Mouse (Mus musculus) kidney, adult 8-10 months (tissue): ENCODE data around the gene Ppp1r3e.

Experiments
- DNase-seq, 2 experiments: peaks; one replicate each; pipeline ENCODE4 v3.0.0; 2022

Ppp1r3e gene

GRCm38 (mm10) chr14:54876539-54877047 lies 757 bp downstream of the Ppp1r3e start:
- DNase-seq, result peak; percentile 89 to 91

- DNase-seq, result peak in 1 of 2 experiments; percentile 28
Measured at GRCm38 (mm10) chr14:54875844-54876538, 1.4 kb downstream of the Ppp1r3e start.

DNA sequence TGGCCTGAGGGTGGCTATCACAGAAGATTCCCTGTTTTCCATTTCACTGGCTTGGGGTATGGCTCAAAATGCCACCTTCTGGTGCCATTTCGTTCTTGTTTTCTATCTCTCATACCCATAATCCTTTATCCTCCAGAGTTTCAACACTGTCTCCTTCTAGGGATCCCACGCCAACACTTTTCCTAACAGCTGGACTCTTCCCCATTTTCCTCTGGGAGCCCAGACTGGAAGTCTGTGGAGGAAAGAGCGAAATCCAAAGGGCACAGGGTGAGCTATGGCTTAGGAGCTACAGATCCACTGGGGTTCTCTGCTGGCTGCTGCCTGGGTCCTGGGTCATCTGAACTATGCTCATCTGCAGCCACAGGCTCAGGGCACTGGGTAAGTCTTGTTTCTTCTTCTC lies 3.2 kb downstream of the Ppp1r3e start:
- DNase-seq, result no peak

GRCm38 (mm10) chr14:54870861-54871260 lies 6.5 kb downstream of the Ppp1r3e start, which contains the start of gene Homez:
Gene Homez (minus strand): TSS chr14:54870961.
- no peak for DNase-seq

- no peak for DNase-seq
Measured at GRCm38 (mm10) chr14:54868026-54868425, 9.3 kb downstream of the Ppp1r3e start.

GRCm38 (mm10) chr14:54866936-54867335 lies 10.4 kb downstream of the Ppp1r3e start:
- peak in 1 of 2 experiments; percentile 28 for DNase-seq

GRCm38 (mm10) chr14:54866268-54866667 lies 11.1 kb downstream of the Ppp1r3e start:
- no peak for DNase-seq

DNA sequence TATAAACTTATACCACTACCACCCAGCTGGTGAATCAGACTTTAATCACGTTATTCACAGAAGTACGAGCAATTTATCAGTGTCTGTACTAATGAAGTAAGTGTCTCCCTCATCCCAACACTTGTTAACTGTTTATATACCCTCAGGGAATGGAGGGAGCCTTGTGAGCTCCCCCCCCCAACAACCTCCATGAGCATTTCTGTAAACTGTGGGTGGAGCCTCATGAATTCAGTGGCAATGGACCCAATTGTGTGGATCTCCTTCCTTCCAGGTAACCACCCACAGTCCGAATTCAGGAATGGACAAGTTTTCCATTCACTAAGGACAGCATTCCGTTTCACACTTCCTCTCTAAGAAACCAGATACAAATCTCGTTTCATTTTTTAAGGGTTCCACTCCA lies 11.7 kb downstream of the Ppp1r3e start:
- DNase-seq, result no peak

DNA sequence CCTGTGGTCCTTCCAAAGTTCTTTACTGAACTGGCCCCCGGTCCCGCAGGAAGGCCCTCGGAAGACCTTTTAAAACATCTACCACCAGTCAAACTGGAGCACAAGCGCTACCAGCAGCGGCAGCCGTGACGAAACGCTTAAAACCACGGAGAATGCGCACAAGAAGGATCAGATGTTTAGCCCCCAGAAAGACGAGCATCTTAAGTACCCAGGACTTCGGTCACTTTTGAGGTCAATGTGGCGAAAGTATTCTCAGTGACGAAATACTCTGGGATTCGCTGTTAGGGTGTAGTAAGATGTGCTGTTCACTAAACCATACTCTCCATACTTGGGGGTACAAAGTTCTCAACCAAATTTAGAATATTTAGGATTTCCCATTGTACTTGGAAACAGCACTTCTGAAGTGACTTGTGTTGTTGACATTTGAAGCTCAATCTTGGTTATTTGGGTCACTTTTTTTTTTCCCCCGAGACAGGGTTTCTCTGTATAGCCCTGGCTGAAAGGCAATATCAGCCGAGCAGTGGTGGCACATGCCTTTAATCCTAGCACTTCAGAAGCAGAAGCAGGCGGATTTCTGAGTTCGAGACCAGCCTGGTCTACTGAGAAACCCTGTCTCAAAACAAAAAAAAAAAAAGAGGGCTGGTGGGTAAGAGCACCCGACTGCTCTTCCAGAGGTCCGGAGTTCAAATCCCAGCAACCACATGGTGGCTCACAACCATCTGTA lies 12.9 kb downstream of the Ppp1r3e start:
- no peak for DNase-seq

DNA sequence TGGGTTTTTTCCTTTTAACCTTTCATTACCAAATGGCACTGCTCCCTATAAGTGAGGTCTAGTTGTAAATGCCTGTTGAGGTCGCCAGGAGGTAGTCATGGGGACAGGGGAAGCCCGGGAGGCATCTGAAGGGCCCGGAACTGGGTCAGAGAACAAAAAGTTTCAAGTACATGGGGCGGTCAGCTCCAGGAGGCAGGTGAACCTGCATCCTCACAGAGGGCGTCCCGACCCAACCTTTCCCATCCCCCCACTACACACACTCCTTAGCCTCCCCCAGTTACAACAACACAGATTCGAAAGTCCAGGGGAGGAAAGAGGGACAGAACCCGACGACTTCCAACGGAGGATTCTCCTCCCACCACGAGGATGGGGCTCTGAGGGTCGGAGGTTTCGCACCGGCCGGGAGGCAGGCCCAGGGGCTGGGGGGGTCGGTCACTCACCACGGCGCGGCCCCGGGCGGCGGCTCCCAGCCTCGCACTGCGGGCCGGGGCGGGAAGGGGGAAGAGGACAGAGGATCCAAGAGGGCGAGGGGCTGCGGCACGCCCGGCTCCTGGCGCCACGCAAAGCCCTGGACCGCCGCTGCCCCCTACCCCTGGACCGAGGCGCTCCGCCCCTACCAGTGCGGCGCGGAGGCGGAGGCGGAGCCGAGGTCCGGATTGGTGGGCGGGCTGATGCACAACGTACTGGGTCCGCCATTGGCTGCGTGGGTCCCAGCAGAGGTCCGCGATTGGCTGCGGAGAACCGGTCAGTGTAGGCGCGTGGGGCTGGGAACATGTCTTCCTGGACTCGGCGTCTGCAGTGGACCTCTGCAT lies 13.6 kb downstream of the Ppp1r3e start:
- peak; percentile 92 to 94 for DNase-seq

DNA sequence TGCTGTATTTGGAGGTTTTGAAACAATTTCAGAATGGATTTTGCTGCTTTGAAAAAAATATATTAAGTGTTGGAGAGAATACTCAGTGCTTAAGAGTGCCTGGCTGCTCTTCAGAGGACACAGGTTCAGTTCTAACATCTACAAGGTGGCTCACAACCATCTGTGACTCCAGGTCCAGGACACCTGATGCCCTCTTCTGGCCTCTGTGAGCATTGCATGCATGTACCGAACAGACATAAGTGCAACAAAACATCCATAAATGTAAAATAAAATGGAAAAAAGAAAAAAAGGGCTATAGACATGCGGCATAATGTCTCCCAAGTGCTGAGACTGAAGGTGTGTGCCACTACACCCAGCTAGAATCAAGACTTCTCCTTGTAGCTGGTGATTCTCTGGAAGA lies 16.8 kb downstream of the Ppp1r3e start:
- peak; percentile 41 to 78 for DNase-seq

DNA sequence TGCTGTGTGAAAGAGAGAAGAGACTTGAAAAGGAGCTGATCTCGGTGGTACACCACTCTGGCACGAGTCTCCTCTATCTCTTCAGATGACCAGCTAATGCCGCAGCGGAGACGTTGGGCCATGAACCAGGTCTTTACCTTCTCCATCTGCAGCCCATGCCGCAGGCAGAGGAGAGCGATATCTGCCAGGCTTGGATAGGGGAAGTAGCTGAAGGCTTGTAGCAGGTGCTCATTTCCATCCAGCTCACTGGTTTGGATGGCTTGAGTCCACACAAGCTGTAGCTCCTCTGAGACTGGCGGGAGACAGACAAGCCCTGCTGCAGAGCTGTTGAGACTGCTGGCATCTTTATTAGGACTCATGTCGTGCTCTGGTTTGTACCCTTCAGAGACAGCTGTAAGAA lies 19.5 kb downstream of the Ppp1r3e start:
- DNase-seq, result no peak

DNA sequence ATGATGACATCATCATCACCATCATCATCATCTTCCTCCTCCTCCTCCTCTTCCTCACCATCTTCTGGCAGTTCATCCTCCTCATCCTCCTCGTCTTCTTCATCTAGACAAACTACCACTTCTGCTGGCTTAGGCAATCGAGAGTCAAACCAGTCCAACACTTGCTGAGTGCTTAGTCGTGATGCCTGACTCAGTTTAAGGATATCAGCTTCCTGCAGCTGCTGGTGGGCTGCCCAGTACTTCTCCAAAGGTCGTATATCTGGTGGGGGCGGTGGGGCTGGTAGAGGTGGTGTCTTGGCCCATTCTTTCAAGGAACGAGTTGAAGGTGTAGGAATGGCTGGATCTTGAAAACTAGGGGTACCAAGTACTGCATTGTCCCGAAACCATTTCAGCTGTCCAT lies 20.6 kb downstream of the Ppp1r3e start:
- DNase-seq, result no peak

- DNase-seq, result no peak
Measured at GRCm38 (mm10) chr14:54855726-54856125, 21.6 kb downstream of the Ppp1r3e start.

- peak in 1 of 2 experiments; percentile 24 for DNase-seq
Measured at GRCm38 (mm10) chr14:54843461-54843860, 33.9 kb downstream of the Ppp1r3e start.

GRCm38 (mm10) chr14:54823716-54824115 lies 53.6 kb downstream of the Ppp1r3e start:
- DNase-seq, result peak; percentile 38 to 69
